In genomic region chr15:99907514-99907913, GRCm38 (mm10) we compare ENCODE assay signal across 16 mouse cellular contexts. TPM values are rescaled to one million over a fixed set of nuclear protein-coding genes. Genes with fewer than 3 reads are reported as not detected.
"Had no signal": no experiment of that assay in that cellular context is flagged by ENCODE, and none has a peak within 500 bp of the region (broad histone marks: within the 10 kb centered on the region; RNA-seq: fewer than 3 reads in every experiment).

No protein-coding gene starts in this region.

- DNase-seq: kidney, adult 8-10 months; layer of hippocampus, adult 9-11 months; layer of hippocampus, postnatal 36 days; liver, embryonic 13.5 days; retina, postnatal 1 day; right cerebral cortex, postnatal 4 days; thymus, adult 18-20 months; thymus, postnatal 14 days had no signal

- H3K27ac ChIP-seq: kidney, postnatal 0 days; limb, embryonic 12.5 days; liver, embryonic 13.5 days; lung, embryonic 15.5 days; midbrain, embryonic 12.5 days; neural tube, embryonic 13.5 days had no signal

- H3K4me3 ChIP-seq: limb, embryonic 12.5 days; liver, embryonic 13.5 days; lung, embryonic 15.5 days; midbrain, embryonic 12.5 days; neural tube, embryonic 13.5 days had no signal

- H3K36me3 ChIP-seq: limb, embryonic 12.5 days; liver, embryonic 13.5 days; lung, embryonic 15.5 days; midbrain, embryonic 12.5 days; neural tube, embryonic 13.5 days had no signal

- ATAC-seq: intestine, postnatal 0 days; midbrain, embryonic 16.5 days had no signal

RNA-seq across cellular contexts. Expression of gene Fam186a, which starts 59.3 kb away (rescaled TPM):
- total RNA-seq: megakaryocyte-erythroid progenitor cell, adult 5-6 weeks had no signal
- polyA plus RNA-seq: intestine, postnatal 0 days; kidney, postnatal 0 days; limb, embryonic 12.5 days; liver, embryonic 13.5 days; lung, embryonic 15.5 days; midbrain, embryonic 16.5 days; neural tube, embryonic 13.5 days had no signal
